Mouse (Mus musculus) heart, embryonic 16.5 days (tissue): ENCODE data around the gene Snrpd3. TPM values are rescaled to one million over a fixed set of nuclear protein-coding genes. Genes with fewer than 3 reads are reported as not detected.
"Not testable (repeated sequence)": the region's sequence is repeated elsewhere in the genome, so short reads cannot be mapped to it uniquely, and the experiment has no call there.

Experiments
- ATAC-seq: fragments of 200-750 bp; cut with Nextera tagmentation; replicated peaks from 2 replicates; pipeline ENCODE4 v1.8.0; 2017; ENCODE audit warnings: moderate number of reproducible peaks; ENCODE audit not compliant: insufficient read depth, low FRiP score; ENCODE audit errors: extremely low read depth
- H3K27ac ChIP-seq: fragments of 300-500 bp; sonication (generic); 2 replicates; pipeline ENCODE4 v1.5.1; 2014; ENCODE audit warnings: mild to moderate bottlenecking, low read length, control low read depth, moderate library complexity
- H3K27me3 ChIP-seq: fragments of 300-500 bp; sonication (generic); 2 replicates; pipeline ENCODE4 v1.6.1; 2014; ENCODE audit warnings: low read length, mixed read lengths; ENCODE audit not compliant: control insufficient read depth, insufficient read depth
- H3K36me3 ChIP-seq: fragments of 300-500 bp; sonication (generic); 2 replicates; pipeline ENCODE4 v1.6.1; 2014; ENCODE audit not compliant: control insufficient read depth, insufficient read depth
- H3K4me1 ChIP-seq: fragments of 300-500 bp; sonication (generic); 2 replicates; pipeline ENCODE4 v1.6.1; 2014; ENCODE audit warnings: low read length, mixed read lengths; ENCODE audit not compliant: control insufficient read depth, insufficient read depth
- H3K4me2 ChIP-seq: fragments of 300-500 bp; sonication (generic); 2 replicates; pipeline ENCODE4 v1.6.1; 2014; ENCODE audit warnings: low read depth, mild to moderate bottlenecking, control low read depth, low read length
- H3K4me3 ChIP-seq: fragments of 300-500 bp; sonication (generic); 2 replicates; pipeline ENCODE4 v1.5.1; 2014; ENCODE audit warnings: mild to moderate bottlenecking, control low read depth, low read length
- H3K9ac ChIP-seq: fragments of 300-500 bp; sonication (generic); 2 replicates; pipeline ENCODE4 v1.6.1; 2014; ENCODE audit warnings: low read length, control low read depth
- H3K9me3 ChIP-seq: fragments of 300-500 bp; sonication (generic); replicated peaks from 2 replicates; pipeline ENCODE4 v1.6.1; 2016; ENCODE audit warnings: low read length; ENCODE audit not compliant: control insufficient read depth
- WGBS: fragments of 180-500 bp; shearing (Covaris S2); extraction: QIAGEN DNeasy Blood & Tissue Kit; methylation state at CpG from one replicate; pipeline ENCODE4 v1.1.7; 2014; 5-methylcytosine and 5-hydroxymethylcytosine counted together
- polyA plus RNA-seq: library from polyadenylated mRNA; unstranded; fragments of >200 nt; fragmentation: Nextera tagmentation; extraction: Ambion mirVana; gene quantifications from 2 replicates; pipeline ENCODE4 v1.2.1, GENCODE M21; 2015

Snrpd3 gene
- polyA plus RNA-seq, 1 experiment from 2014 or later = 90.4 TPM

DNA sequence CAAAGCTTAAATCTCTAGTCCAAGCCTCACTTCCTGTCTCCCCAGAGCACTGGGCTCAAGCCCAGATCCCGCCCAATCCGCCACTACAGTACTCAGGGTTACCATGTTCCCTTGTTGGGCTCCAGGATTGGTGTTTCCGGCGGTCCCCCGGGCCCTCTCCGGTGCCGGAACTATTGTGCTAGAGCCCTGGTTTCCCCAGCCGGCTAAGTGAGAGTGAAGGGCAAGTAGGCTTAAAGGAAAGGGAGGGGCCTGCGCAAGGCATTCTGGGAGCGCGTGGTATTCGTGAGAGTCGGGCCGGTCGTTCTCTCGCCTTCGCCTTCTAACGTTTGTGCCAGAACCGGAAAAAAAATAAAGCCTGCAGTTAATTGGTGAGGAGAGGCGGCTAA, 400 bp downstream of the Snrpd3 start, which contains the start of gene Gucd1:
Gene Gucd1, minus strand, starts transcription at position 215 of the 386 bp plus-strand sequence.
- Histone ChIP-seq H3K4me3 (peak within 1 kb of the TSS; percentile 98), H3K36me3 (peaks cover 21% of the 10 kb centered on the region), H3K27me3 (no peaks in the 10 kb centered on the region), H3K4me2 (peak within 1 kb of the TSS; percentile 98), H3K9ac (peak within 1 kb of the TSS; percentile 97), H3K4me1 (peaks cover 34% of the 10 kb centered on the region), H3K9me3 (no peaks in the 10 kb centered on the region), H3K27ac (peak within 1 kb of the TSS; percentile 100)
- peak; percentile 87 for ATAC-seq
- WGBS = 0% methylated on average over 20 of the region's 20 CpGs

DNA sequence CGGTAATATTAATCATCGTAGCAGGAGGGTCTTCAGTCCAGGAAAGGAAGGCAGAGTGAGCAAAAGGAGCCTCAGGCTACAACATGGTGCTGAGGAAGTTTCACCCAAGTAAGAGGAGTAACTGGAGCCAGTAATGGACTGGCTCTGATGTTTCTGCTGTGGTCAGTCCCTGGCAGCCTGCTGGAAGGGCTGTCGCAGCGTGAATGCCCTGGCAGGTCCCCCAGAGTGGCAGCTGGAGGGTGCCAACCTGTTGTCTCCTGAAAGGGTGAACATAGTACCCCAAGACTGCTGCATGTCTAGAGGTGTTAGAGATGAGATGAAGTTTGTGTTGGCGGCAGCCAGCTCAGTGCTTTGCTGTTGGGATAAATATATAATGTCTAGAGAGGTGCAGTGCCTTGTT, 3.2 kb downstream of the Snrpd3 start:
- no peak for ATAC-seq
- Histone ChIP-seq H3K9ac (no peak overlapping the region), H3K27me3 (no peaks in the 10 kb centered on the region), H3K36me3 (peaks cover 34% of the 10 kb centered on the region), H3K4me2 (no peak overlapping the region), H3K4me3 (no peak overlapping the region), H3K4me1 (peaks cover 27% of the 10 kb centered on the region), H3K27ac (no peak overlapping the region), H3K9me3 (no peaks in the 10 kb centered on the region)
- 90% methylated on average over 5 of the region's 5 CpGs for WGBS

DNA sequence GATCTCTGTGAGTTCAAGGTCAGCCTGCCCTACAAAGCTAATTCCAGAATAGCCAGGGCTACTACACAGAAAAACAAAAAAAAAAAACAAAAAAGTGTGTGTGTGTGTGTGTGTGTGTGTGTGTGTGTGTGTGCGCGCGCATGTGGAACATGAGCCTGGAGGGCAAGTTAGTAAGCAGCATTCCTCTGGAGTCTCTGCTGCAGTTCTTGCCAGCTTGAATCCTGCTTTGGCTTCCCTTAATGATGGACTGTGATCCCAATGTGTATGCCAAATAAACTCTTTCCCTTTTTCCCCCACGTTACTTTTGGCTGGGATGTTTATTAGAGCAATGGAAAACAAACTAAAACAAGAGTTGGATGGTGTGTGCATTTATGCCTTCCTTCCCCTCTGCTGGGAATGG, 4.3 kb downstream of the Snrpd3 start:
- Histone ChIP-seq H3K27ac (no peak overlapping the region), H3K9ac (no peak overlapping the region), H3K4me2 (no peak overlapping the region), H3K9me3 (no peaks in the 10 kb centered on the region), H3K36me3 (peaks cover 34% of the 10 kb centered on the region), H3K4me3 (no peak overlapping the region), H3K27me3 (no peaks in the 10 kb centered on the region), H3K4me1 (peaks cover 18% of the 10 kb centered on the region)
- WGBS = 92% methylated on average over 4 of the region's 4 CpGs
- no peak for ATAC-seq

DNA sequence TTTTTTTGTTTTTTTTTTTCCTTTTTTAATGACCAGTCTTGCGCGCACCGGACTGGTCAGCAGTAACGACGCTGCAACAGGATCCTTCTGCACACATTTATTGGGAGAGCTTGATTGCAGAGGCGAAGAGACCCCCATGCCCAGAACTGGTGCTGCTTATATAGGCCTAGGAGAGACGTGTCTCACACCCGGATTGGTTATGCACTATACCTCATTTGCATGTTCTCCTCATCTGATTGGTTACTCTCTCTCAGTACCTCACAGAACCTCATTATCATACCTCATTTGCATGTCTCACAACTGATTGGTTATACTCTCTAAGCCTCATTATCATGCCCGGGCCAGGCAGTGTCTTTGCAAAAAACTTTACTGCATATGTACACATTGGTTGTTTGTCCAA, 8.1 kb downstream of the Snrpd3 start:
- not testable (repeated sequence) for ATAC-seq, H3K4me3 ChIP-seq, H3K9me3 ChIP-seq, H3K4me1 ChIP-seq, H3K27me3 ChIP-seq, H3K9ac ChIP-seq, H3K4me2 ChIP-seq, H3K27ac ChIP-seq
- peaks cover 29% of the 10 kb centered on the region for H3K36me3 ChIP-seq
- 94% methylated on average over 9 of the region's 9 CpGs for whole genome bisulfite sequencing

DNA sequence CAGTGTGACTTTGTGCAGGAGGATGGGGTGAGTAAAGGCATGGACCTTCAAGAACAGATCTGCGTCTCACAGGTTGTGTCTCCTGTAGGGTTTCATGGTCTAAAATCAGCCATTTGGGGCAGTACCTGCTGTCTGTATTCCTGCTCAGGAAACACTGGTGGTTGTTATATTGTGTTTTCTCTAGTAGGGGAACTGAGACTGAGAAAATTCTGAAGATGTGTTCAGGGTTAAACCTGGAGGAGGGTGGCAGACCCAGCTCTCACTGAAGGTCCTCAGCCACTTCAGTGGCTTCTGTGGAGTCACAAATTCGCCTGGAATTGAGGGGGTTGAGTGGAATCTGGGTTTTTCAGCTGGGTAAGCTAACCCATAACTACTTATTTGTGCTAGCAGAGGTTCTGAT, 13.0 kb downstream of the Snrpd3 start:
- no peaks in the 10 kb centered on the region for H3K9me3 ChIP-seq
- ATAC-seq = no peak

DNA sequence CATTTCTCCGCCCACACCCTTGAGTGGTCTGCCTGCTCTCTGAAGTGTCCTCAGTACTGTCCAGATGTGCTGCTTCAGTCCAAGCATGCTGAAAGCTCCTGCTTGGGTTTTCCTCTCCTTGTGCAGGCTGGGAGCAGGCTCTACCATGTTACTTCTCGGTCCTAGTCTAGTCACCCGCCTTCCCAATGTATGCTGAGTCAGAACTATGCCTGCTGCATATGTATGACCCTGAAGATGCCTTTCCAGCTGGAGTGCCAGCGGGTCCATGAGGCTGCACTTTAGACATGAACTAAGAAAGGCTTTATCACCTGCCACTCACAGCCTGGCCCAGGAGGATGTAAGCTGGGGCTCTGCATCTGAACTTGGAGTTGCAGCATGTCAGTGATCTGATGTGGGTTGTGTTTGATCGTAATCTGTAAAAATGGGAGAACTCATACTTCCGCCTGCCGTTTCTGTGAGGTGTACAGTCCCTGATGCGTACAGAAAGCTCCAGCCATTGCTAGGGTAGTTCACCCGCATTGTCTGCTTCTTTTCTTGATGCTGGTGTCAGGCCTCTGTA, 14.3 kb downstream of the Snrpd3 start:
- Histone ChIP-seq H3K36me3 (peaks cover 19% of the 10 kb centered on the region), H3K27me3 (no peaks in the 10 kb centered on the region), H3K4me3 (no peak overlapping the region), H3K9me3 (no peaks in the 10 kb centered on the region), H3K4me1 (peaks cover 21% of the 10 kb centered on the region), H3K27ac (no peak overlapping the region), H3K4me2 (no peak overlapping the region), H3K9ac (no peak overlapping the region)
- 84% methylated on average over 9 of the region's 9 CpGs for WGBS
- no peak for ATAC-seq

More for the DNA sequence above, 13.0 kb downstream of the Snrpd3 start:
- Histone ChIP-seq H3K4me3 (no peak overlapping the region), H3K27me3 (no peaks in the 10 kb centered on the region), H3K27ac (no peak overlapping the region), H3K4me2 (no peak overlapping the region), H3K36me3 (peaks cover 19% of the 10 kb centered on the region), H3K9ac (no peak overlapping the region), H3K4me1 (peaks cover 14% of the 10 kb centered on the region)
- WGBS = 94% methylated on average over 2 of the region's 2 CpGs

DNA sequence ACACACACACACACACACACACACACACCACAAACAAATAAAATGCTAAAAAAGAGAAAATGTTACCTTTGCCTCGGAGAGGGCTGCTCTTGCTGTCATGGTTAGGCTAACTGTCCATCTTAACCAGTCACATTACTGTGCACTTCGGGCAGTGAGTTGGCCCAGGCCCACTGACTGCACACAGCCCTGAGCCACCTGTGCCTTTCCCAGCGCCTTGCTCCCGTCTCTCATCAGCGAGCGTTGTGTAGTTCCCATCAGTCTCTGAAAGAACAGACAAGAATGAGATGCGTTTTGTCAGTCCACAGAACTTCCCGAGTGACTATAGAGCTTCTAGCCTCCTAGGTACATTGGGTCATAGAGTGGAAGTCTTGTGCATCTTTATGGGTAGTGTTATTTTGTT, 16.9 kb downstream of the Snrpd3 start:
- Histone ChIP-seq H3K27me3 (no peaks in the 10 kb centered on the region), H3K36me3 (peaks cover 16% of the 10 kb centered on the region), H3K4me2 (no peak overlapping the region), H3K9ac (no peak overlapping the region), H3K4me3 (no peak overlapping the region), H3K4me1 (peaks cover 21% of the 10 kb centered on the region), H3K9me3 (no peaks in the 10 kb centered on the region), H3K27ac (peak overlapping the region; percentile 72)
- no peak for ATAC-seq
- 90% methylated on average over 8 of the region's 8 CpGs for WGBS

DNA sequence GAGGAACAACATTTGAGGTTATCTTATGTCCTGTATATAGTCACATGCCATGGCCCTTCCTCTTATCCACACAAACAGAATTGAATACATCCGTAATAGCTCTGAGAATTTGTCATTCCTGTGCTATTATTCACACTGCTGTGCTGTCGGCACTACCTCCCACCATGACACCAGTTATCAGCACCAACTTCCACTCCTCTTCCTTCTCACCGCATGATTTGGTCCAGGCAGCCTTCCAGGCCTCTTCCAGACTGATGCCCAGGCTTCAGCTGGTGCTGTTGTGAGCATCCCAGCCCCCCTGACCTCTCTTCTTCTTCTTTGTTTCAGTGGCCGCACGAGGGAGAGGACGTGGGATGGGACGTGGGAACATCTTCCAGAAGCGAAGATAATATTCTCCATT, 17.6 kb downstream of the Snrpd3 start:
- 43% methylated on average over 8 of the region's 8 CpGs for WGBS
- peaks cover 16% of the 10 kb centered on the region for H3K36me3 ChIP-seq
- ATAC-seq = peak; percentile 76

DNA sequence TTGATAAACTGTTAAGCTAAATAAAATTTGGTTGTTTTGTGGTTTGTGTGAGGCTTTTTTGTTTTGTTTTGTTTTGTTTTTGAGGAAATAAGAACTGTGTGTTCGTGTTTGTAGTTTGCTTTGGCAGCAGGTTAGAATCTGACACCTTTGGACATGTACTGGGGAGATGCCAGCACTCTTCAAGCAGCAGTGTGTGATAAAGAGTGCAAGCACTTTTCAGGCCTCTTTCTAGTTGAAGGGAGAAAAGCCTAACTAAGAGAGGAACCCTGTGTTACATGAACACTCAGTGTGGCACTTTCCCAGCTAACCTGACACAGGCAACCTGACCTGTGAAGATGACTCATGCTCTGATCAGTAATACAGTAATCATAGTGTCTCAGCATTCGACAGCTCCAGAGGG, 18.1 kb downstream of the Snrpd3 start:
- Histone ChIP-seq H3K36me3 (peaks cover 16% of the 10 kb centered on the region), H3K27ac (peak overlapping the region; percentile 72), H3K4me2 (peak overlapping the region; percentile 16; the same call in 1 of the 2 replicates), H3K9ac (no peak overlapping the region), H3K9me3 (no peaks in the 10 kb centered on the region), H3K4me3 (no peak overlapping the region), H3K27me3 (no peaks in the 10 kb centered on the region), H3K4me1 (peaks cover 21% of the 10 kb centered on the region)
- peak; percentile 73 for ATAC-seq
- WGBS = 46% methylated on average over 2 of the region's 2 CpGs

More for the DNA sequence above, 17.6 kb downstream of the Snrpd3 start:
- Histone ChIP-seq H3K27me3 (no peaks in the 10 kb centered on the region), H3K9me3 (no peaks in the 10 kb centered on the region), H3K9ac (no peak overlapping the region), H3K27ac (peak overlapping the region; percentile 72), H3K4me2 (peak overlapping the region; percentile 16; the same call in 1 of the 2 replicates), H3K4me3 (no peak overlapping the region), H3K4me1 (peaks cover 21% of the 10 kb centered on the region)
